Mouse (Mus musculus): ENCODE measurements around the gene Ndufb5.

GRCm38 (mm10) chr3:32698228-32698863 lies 38.4 kb upstream of the Ndufb5 start:
- TF ChIP-seq MAX (IDR thresholded peaks at IDR 0.05; ENCODE audit: low read depth) (no peak), POLR2A (IDR thresholded peaks at IDR 0.05; ENCODE audit: insufficient read length, low read depth) (no peak), POLR2AphosphoS2 (IDR thresholded peaks at IDR 0.05; ENCODE audit: insufficient read length, low read depth) (no peak), E2F4 (IDR thresholded peaks at IDR 0.05; ENCODE audit: insufficient read depth) (no peak), CEBPB (IDR thresholded peaks at IDR 0.05; ENCODE audit: insufficient read depth, poor library complexity, severe bottlenecking) (no peak), MYOG (IDR thresholded peaks at IDR 0.05; ENCODE audit: control insufficient read depth in 1 of 3, insufficient read depth in 1 of 3, insufficient read length in 2 of 3, low read depth in 2 of 3) (no peak), TCF3 (IDR thresholded peaks at IDR 0.05; ENCODE audit: insufficient read length, low read depth) (no peak), TCF12 (IDR thresholded peaks at IDR 0.05; ENCODE audit: insufficient read depth, poor library complexity, severe bottlenecking) (no peak), SRF (IDR thresholded peaks at IDR 0.05; ENCODE audit: control insufficient read depth, insufficient read length, low read depth) (no peak), MYOD1 (IDR thresholded peaks at IDR 0.05; ENCODE audit: control insufficient read depth in 1 of 3, insufficient read length in 2 of 3, low read depth in 2 of 3) (no peak), USF1 (IDR thresholded peaks at IDR 0.05; ENCODE audit: low read depth) (no peak), REST (IDR thresholded peaks at IDR 0.05; ENCODE audit: insufficient read depth, insufficient read length) (no peak)
